Mouse (Mus musculus) splenic B cell, adult 2 months (primary cell): ENCODE results near the gene Tnxb.
"Not testable (repeated sequence)": the region's sequence is repeated elsewhere in the genome, so short reads cannot be mapped to it uniquely, and the experiment has no call there.

Experiments used
- DNase-seq: peaks from one replicate; pipeline ENCODE4 v3.0.0-alpha.2; 2011; ENCODE audit warnings: low read depth, low spot score
- H3K27me3 ChIP-seq: 2 replicates; pipeline ENCODE4 v1.6.1; 2012; ENCODE audit warnings: mild to moderate bottlenecking, low read length, moderate library complexity, mixed read lengths; ENCODE audit not compliant: control insufficient read depth, poor library complexity, insufficient read depth, severe bottlenecking
- H3K36me3 ChIP-seq: 2 replicates; pipeline ENCODE4 v1.6.1; 2012; ENCODE audit warnings: mild to moderate bottlenecking, low read length, moderate library complexity, mixed read lengths; ENCODE audit not compliant: control insufficient read depth, poor library complexity, insufficient read depth, severe bottlenecking

Tnxb gene

GRCm38 (mm10) chr17:34744206-34744605, 73.9 kb downstream of the Tnxb start:
- no peaks in the 10 kb centered on the region for H3K27me3 ChIP-seq
- H3K36me3 ChIP-seq, result no peaks in the 10 kb centered on the region
- no peak for DNase-seq

GRCm38 (mm10) chr17:34744611-34745010, 74.3 kb downstream of the Tnxb start:
- H3K36me3 ChIP-seq, H3K27me3 ChIP-seq, DNase-seq: not testable (repeated sequence)

GRCm38 (mm10) chr17:34745166-34745565, 74.8 kb downstream of the Tnxb start:
- not testable (repeated sequence) for H3K27me3 ChIP-seq, DNase-seq, H3K36me3 ChIP-seq

GRCm38 (mm10) chr17:34746531-34746930, 76.2 kb downstream of the Tnxb start:
- no peak for DNase-seq
- H3K36me3 ChIP-seq, result no peaks in the 10 kb centered on the region
- no peaks in the 10 kb centered on the region for H3K27me3 ChIP-seq

GRCm38 (mm10) chr17:34761471-34761870, 91.1 kb downstream of the Tnxb start:
- no peak for DNase-seq
- H3K27me3 ChIP-seq, result no peaks in the 10 kb centered on the region
- no peaks in the 10 kb centered on the region for H3K36me3 ChIP-seq
